Mouse (Mus musculus) liver, embryonic 12.5 days (tissue): ENCODE results near the gene Eml2. TPM values are rescaled to one million over a fixed set of nuclear protein-coding genes. Genes with fewer than 3 reads are reported as not detected.
A peak's percentile ranks its signal among the peaks of the same experiment; 100 is the strongest.

Experiments
- ATAC-seq: fragments of 200-750 bp; cut with Nextera tagmentation; 2 replicates; pipeline ENCODE4 v1.8.0; 2017; ENCODE audit warnings: moderate number of reproducible peaks, mild to moderate bottlenecking, moderate library complexity
- H3K27ac ChIP-seq: fragments of 300-500 bp; sonication (generic); 2 replicates; pipeline ENCODE4 v1.5.1; 2016; ENCODE audit warnings: mild to moderate bottlenecking
- H3K27me3 ChIP-seq: fragments of 300-500 bp; sonication (generic); replicated peaks from 2 replicates; pipeline ENCODE4 v1.6.1; 2016; ENCODE audit warnings: mild to moderate bottlenecking, moderate library complexity
- H3K36me3 ChIP-seq: fragments of 300-500 bp; sonication (generic); 2 replicates; pipeline ENCODE4 v1.6.1; 2016; ENCODE audit warnings: mild to moderate bottlenecking, moderate library complexity
- H3K4me1 ChIP-seq: fragments of 300-500 bp; sonication (generic); 2 replicates; pipeline ENCODE4 v1.6.1; 2016
- H3K4me2 ChIP-seq: fragments of 300-500 bp; sonication (generic); 2 replicates; pipeline ENCODE4 v1.6.1; 2016; ENCODE audit warnings: mild to moderate bottlenecking, moderate library complexity
- H3K4me3 ChIP-seq: fragments of 300-500 bp; sonication (generic); 2 replicates; pipeline ENCODE4 v1.5.1; 2016; ENCODE audit warnings: mild to moderate bottlenecking, moderate library complexity
- H3K9ac ChIP-seq: fragments of 300-500 bp; sonication (generic); 2 replicates; pipeline ENCODE4 v1.6.1; 2016; ENCODE audit warnings: mild to moderate bottlenecking, moderate library complexity
- H3K9me3 ChIP-seq: fragments of 300-500 bp; sonication (generic); replicated peaks from 2 replicates; pipeline ENCODE4 v1.6.1; 2016; ENCODE audit warnings: mild to moderate bottlenecking, moderate library complexity
- WGBS: fragments of 180-500 bp; shearing (Covaris S2); methylation state at CpG from one replicate; pipeline ENCODE4 v1.1.7; 2016; ENCODE audit not compliant: insufficient replicate concordance; 5-methylcytosine and 5-hydroxymethylcytosine counted together
- polyA plus RNA-seq: library from polyadenylated mRNA; unstranded; fragments of >200 nt; fragmentation: Nextera tagmentation; extraction: Ambion mirVana; gene quantifications from 2 replicates; pipeline ENCODE4 v1.2.1, GENCODE M21; 2016

Eml2 gene
- polyA plus RNA-seq, 1 experiment from 2014 or later = 5.1 TPM

GRCm38 (mm10) chr7:19224933-19225332 lies 48.7 kb downstream of the Eml2 start:
- 24% methylated on average over 4 of the region's 4 CpGs for WGBS
- Histone ChIP-seq H3K4me1 (peaks cover 48% of the 10 kb centered on the region), H3K36me3 (peaks cover 19% of the 10 kb centered on the region), H3K4me2 (peak overlapping the region; percentile 59), H3K9me3 (no peaks in the 10 kb centered on the region), H3K27me3 (0 out of 2 replicates have a peak, but pooled peaks cover 2% of the 10 kb centered on the region), H3K27ac (peak overlapping the region; percentile 79), H3K9ac (peak overlapping the region; percentile 52), H3K4me3 (peak overlapping the region; percentile 25)
- peak; percentile 52 for ATAC-seq

DNA sequence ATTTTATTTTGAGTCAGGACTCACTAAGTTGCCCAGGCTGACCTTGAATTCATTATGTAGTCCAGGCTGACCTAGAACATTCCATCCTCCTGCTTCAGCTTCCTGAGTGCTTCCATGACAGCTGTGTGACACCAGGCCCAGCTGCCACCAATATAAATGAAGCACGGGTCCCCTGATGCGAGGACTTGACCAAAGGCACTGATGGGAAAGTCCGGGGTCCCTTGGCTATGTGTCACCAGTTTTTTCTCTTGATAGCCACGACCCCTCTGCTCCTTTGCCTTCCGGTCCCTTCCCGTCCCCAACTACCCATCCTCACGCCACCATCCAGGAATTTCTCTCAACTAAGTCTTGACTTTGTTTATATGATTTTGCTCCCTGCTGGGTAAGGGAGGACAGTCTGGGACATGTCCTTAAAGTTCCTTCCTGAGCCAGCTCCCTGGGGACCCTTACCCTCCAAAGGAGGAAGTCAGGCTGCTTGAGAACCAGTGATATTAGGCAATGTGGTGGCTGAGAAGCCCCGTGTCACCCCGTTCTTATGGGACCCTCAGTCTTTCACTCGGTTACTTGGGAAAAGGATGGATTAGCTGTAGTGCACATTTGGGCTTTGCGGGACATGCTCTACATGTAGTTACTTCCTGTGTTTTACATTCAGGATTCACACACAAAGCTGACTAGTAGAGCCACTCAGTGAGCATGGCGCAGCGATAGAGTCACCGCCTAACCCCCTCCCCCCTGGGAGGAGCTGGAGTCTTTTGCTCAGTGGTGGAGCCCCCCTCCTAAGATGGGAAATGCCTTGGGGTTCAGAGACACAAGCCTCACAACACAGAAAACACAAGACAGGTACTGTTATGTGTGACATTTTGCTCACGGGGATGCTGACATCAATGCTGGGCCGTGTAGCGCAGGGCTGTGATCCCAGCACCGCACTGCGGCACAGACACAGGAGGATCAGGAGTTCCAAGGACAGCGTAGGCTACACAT lies 50.9 kb downstream of the Eml2 start:
- Histone ChIP-seq H3K9ac (peak overlapping the region; percentile 87), H3K4me2 (peak overlapping the region; percentile 83), H3K27ac (peak overlapping the region; percentile 99), H3K36me3 (peaks cover 40% of the 10 kb centered on the region), H3K27me3 (no peaks in the 10 kb centered on the region), H3K9me3 (no peaks in the 10 kb centered on the region), H3K4me3 (peak overlapping the region; percentile 76), H3K4me1 (peaks cover 66% of the 10 kb centered on the region)
- WGBS = 10% methylated on average over 20 of the region's 20 CpGs
- ATAC-seq = peak; percentile 11; the same call in 1 of the 2 replicates

DNA sequence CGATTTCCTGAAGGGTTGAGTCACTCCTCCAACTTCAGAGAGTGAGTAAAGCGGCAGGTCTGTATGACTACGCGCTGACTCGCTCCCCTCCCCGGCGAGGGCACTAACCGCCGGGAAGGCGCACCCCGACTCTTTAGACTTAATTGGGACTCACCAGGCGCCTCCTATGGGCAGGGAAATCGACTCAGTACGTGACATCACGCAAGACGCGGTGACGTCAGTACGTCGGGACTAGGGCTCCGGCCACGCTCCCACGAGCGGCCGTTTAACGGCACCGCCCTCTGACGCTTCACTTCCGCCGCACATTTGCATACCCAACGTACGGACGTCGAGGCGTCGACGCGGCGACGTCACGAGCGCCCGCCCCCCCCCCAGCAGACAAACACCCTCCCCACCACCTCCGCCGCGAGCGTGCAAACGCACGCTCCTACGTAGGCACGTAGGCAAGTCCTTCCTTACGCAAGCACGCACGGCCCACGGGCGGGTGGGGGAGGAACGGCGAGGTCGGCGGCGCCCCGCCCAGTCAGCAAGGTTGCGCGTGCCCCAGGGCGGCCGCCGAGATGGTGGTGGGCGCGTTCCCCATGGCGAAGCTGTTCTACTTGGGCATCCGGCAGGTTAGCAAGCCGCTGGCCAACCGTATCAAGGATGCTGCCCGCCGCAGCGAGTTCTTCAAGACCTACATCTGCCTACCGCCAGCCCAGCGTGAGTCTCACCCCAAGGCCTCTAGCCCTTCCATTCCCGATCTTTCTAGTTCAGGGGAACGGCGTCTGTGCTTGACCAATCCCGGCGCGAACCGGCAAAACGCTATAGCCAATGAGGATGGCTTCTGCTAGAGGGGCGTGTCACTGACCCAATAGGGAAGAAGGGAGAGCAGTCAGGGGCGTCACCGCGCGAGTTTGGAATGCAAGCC lies 51.9 kb downstream of the Eml2 start, which contains the start of gene Opa3:
Gene Opa3, plus strand, starts transcription at position 452 of the 910 bp plus-strand sequence.
- Histone ChIP-seq H3K4me2 (peak within 1 kb of the TSS; percentile 83), H3K4me3 (peak within 1 kb of the TSS; percentile 76), H3K4me1 (peaks cover 74% of the 10 kb centered on the region), H3K27me3 (no peaks in the 10 kb centered on the region), H3K27ac (peak within 1 kb of the TSS; percentile 99), H3K9ac (peak within 1 kb of the TSS; percentile 87), H3K36me3 (peaks cover 47% of the 10 kb centered on the region), H3K9me3 (no peaks in the 10 kb centered on the region)
- WGBS = under 1% methylated on average over 87 of the region's 91 CpGs
- peak; percentile 86 for ATAC-seq

DNA sequence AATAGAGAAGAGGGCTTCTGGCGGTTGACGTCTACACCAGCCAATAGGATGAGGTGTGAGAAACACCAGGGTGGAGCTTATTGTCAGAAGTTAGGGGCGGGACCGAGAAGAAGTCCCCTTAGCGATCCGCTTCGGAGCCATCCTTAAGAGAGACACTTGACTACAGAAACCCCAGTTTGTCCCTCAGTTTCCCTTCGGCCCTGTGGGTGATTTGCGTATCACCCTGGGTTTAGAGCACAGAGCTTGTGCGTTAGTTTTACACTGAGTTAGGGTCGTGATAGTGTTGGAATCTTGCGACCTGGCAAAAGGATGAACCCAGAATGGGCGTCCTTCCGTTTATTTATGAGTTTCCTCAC lies 52.5 kb downstream of the Eml2 start:
- H3K9ac ChIP-seq = peak overlapping the region; percentile 78
- H3K4me1 ChIP-seq = peaks cover 68% of the 10 kb centered on the region
- WGBS = under 1% methylated on average over 14 of the region's 14 CpGs
- peak overlapping the region; percentile 76 for H3K4me3 ChIP-seq
- H3K27me3 ChIP-seq = no peaks in the 10 kb centered on the region
- ATAC-seq = no peak
- no peaks in the 10 kb centered on the region for H3K9me3 ChIP-seq
- peak overlapping the region; percentile 92 for H3K27ac ChIP-seq
- H3K4me2 ChIP-seq = peak overlapping the region; percentile 70
- peaks cover 53% of the 10 kb centered on the region for H3K36me3 ChIP-seq

- Histone ChIP-seq H3K27ac (peak overlapping the region; percentile 92), H3K4me3 (peak overlapping the region; percentile 76), H3K36me3 (peaks cover 55% of the 10 kb centered on the region), H3K9ac (peak overlapping the region; percentile 78), H3K9me3 (no peaks in the 10 kb centered on the region), H3K27me3 (no peaks in the 10 kb centered on the region), H3K4me1 (peaks cover 62% of the 10 kb centered on the region), H3K4me2 (peak overlapping the region; percentile 70)
- WGBS = 33% methylated on average over 5 of the region's 5 CpGs
- no peak for ATAC-seq
Observed at GRCm38 (mm10) chr7:19229404-19229803, 53.2 kb downstream of the Eml2 start.

- H3K9ac ChIP-seq = peak overlapping the region; percentile 78
- no peaks in the 10 kb centered on the region for H3K27me3 ChIP-seq
- ATAC-seq = no peak
- H3K4me2 ChIP-seq = peak overlapping the region; percentile 70
- peak overlapping the region; percentile 92 for H3K27ac ChIP-seq
- peak overlapping the region; percentile 76 for H3K4me3 ChIP-seq
- peaks cover 62% of the 10 kb centered on the region for H3K4me1 ChIP-seq
- peaks cover 54% of the 10 kb centered on the region for H3K36me3 ChIP-seq
- H3K9me3 ChIP-seq = no peaks in the 10 kb centered on the region
- WGBS = 82% methylated on average over 2 of the region's 2 CpGs
Observed at GRCm38 (mm10) chr7:19230041-19230580, 53.9 kb downstream of the Eml2 start.

- no peak overlapping the region for H3K4me2 ChIP-seq
- H3K9ac ChIP-seq = no peak overlapping the region
- peaks cover 62% of the 10 kb centered on the region for H3K4me1 ChIP-seq
- 88% methylated on average over 5 of the region's 5 CpGs for WGBS
- ATAC-seq = no peak
- no peaks in the 10 kb centered on the region for H3K27me3 ChIP-seq
- H3K36me3 ChIP-seq = peaks cover 46% of the 10 kb centered on the region
- H3K27ac ChIP-seq = 0 out of 2 replicates have a peak overlapping the region, but pooled peaks have one; percentile 37
- no peak overlapping the region for H3K4me3 ChIP-seq
- H3K9me3 ChIP-seq = no peaks in the 10 kb centered on the region
Observed at GRCm38 (mm10) chr7:19230899-19231298, 54.7 kb downstream of the Eml2 start.

- Histone ChIP-seq H3K4me2 (no peak overlapping the region), H3K4me3 (no peak overlapping the region), H3K4me1 (peaks cover 62% of the 10 kb centered on the region), H3K9me3 (no peaks in the 10 kb centered on the region), H3K9ac (no peak overlapping the region), H3K27ac (peak overlapping the region; percentile 21; the same call in 1 of the 2 replicates), H3K27me3 (no peaks in the 10 kb centered on the region), H3K36me3 (peaks cover 44% of the 10 kb centered on the region)
- 81% methylated on average over 3 of the region's 3 CpGs for WGBS
- no peak for ATAC-seq
Observed at GRCm38 (mm10) chr7:19231849-19232248, 55.6 kb downstream of the Eml2 start.

- Histone ChIP-seq H3K27ac (peak overlapping the region; percentile 23; the same call in 1 of the 2 replicates), H3K27me3 (no peaks in the 10 kb centered on the region), H3K4me2 (no peak overlapping the region), H3K4me1 (peaks cover 83% of the 10 kb centered on the region), H3K9me3 (no peaks in the 10 kb centered on the region), H3K36me3 (peaks cover 44% of the 10 kb centered on the region), H3K4me3 (no peak overlapping the region), H3K9ac (no peak overlapping the region; the same call in 1 of the 2 replicates)
- 67% methylated on average over 5 of the region's 5 CpGs for WGBS
- no peak for ATAC-seq
Observed at GRCm38 (mm10) chr7:19234652-19235051, 58.4 kb downstream of the Eml2 start.

- no peak overlapping the region for H3K4me2 ChIP-seq
- ATAC-seq = no peak
- no peak overlapping the region; the same call in 1 of the 2 replicates for H3K9ac ChIP-seq
- peaks cover 83% of the 10 kb centered on the region for H3K4me1 ChIP-seq
- peaks cover 42% of the 10 kb centered on the region for H3K36me3 ChIP-seq
- 66% methylated on average over 2 of the region's 2 CpGs for WGBS
- H3K27ac ChIP-seq = peak overlapping the region; percentile 54; the same call in 1 of the 2 replicates
- H3K27me3 ChIP-seq = no peaks in the 10 kb centered on the region
- H3K9me3 ChIP-seq = no peaks in the 10 kb centered on the region
- H3K4me3 ChIP-seq = no peak overlapping the region
Observed at GRCm38 (mm10) chr7:19235092-19235671, 59.0 kb downstream of the Eml2 start.

GRCm38 (mm10) chr7:19236411-19236810 lies 60.2 kb downstream of the Eml2 start:
- WGBS = 79% methylated on average over 2 of the region's 2 CpGs
- Histone ChIP-seq H3K27me3 (no peaks in the 10 kb centered on the region), H3K36me3 (peaks cover 42% of the 10 kb centered on the region), H3K9me3 (no peaks in the 10 kb centered on the region), H3K27ac (peak overlapping the region; percentile 54), H3K4me3 (no peak overlapping the region), H3K9ac (peak overlapping the region; percentile 9; the same call in 1 of the 2 replicates), H3K4me1 (peaks cover 87% of the 10 kb centered on the region), H3K4me2 (no peak overlapping the region)
- no peak for ATAC-seq
